Mouse (Mus musculus) thymus, adult 2 months (tissue): ENCODE results near the gene Gpr137. TPM values are rescaled to one million over a fixed set of nuclear protein-coding genes. Genes with fewer than 3 reads are reported as not detected.

Source experiments
- DNase-seq: peaks from one replicate; pipeline ENCODE4 v3.0.0; 2021
- H3K27ac ChIP-seq: fragments of 200-500 bp; 2 replicates; pipeline ENCODE4 v1.5.1; 2012; ENCODE audit warnings: low read length, control low read depth; ENCODE audit not compliant: control insufficient read depth, insufficient read depth
- H3K27me3 ChIP-seq: fragments of 200-500 bp; 2 replicates; pipeline ENCODE4 v1.6.1; 2012; ENCODE audit warnings: mild to moderate bottlenecking, low read length, moderate library complexity, mixed read lengths; ENCODE audit not compliant: control insufficient read depth, insufficient read depth
- H3K36me3 ChIP-seq: fragments of 200-500 bp; 2 replicates; pipeline ENCODE4 v1.6.1; 2012; ENCODE audit warnings: mild to moderate bottlenecking, low read length, moderate library complexity; ENCODE audit not compliant: control insufficient read depth, insufficient read depth
- H3K4me1 ChIP-seq: fragments of 200-500 bp; replicated peaks from 2 replicates; pipeline ENCODE4 v1.6.1; 2012; ENCODE audit warnings: low read length; ENCODE audit not compliant: control insufficient read depth, insufficient read depth
- H3K4me3 ChIP-seq: fragments of 200-500 bp; 2 replicates; pipeline ENCODE4 v1.5.1; 2012; ENCODE audit warnings: mild to moderate bottlenecking, low read length, control low read depth, moderate library complexity; ENCODE audit not compliant: control insufficient read depth, insufficient read depth
- CTCF ChIP-seq: fragments of 200-500 bp; IDR thresholded peaks from 2 replicates; pipeline ENCODE4 v1.5.1; 2012; ENCODE audit warnings: mild to moderate bottlenecking, control low read depth, low read length, moderate library complexity, borderline replicate concordance; ENCODE audit not compliant: control insufficient read depth, poor library complexity, insufficient read depth; ENCODE audit errors: extremely low read depth
- POLR2A ChIP-seq: fragments of 200-500 bp; IDR thresholded peaks from 2 replicates; pipeline ENCODE4 v1.6.1; 2012; ENCODE audit warnings: mild to moderate bottlenecking, low read length, control low read depth, moderate library complexity; ENCODE audit not compliant: control insufficient read depth, poor library complexity, insufficient read depth; ENCODE audit errors: extremely low read depth
- WGBS: fragments of 180-500 bp; shearing (Covaris S2); methylation state at CpG from one replicate; pipeline ENCODE4 v1.1.7; 2018; 5-methylcytosine and 5-hydroxymethylcytosine counted together
- polyA plus RNA-seq: library from polyadenylated mRNA; depleted of rRNA; stranded (reverse); fragments of >200 nt; gene quantifications from 2 replicates; pipeline ENCODE4 v1.2.3, GENCODE M21; 2012

The Gpr137 gene
- polyA plus RNA-seq, 1 experiment = 86.6 TPM

DNA sequence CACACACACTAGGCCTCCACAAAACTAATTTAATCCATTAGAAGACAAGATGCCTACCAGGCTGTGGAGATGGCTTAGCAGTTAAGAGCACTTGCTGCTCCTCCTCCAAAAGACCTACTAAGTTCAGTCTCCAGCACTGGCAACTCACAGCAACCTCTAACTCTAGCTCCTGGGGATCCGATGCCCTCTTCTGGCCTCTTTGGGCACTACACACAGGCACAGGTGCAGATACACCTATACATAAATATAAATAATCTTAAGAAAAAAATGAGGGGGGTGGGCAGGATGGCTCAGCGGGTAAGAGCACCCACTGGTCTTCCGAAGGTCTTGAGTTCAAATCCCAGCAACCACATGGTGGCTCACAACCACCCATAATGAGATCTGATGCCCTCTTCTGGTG, 6.0 kb downstream of the Gpr137 start:
- Histone ChIP-seq H3K27ac (no peak overlapping the region), H3K4me3 (no peak overlapping the region), H3K36me3 (no peaks in the 10 kb centered on the region), H3K4me1 (peaks cover 13% of the 10 kb centered on the region), H3K27me3 (peaks cover 17% of the 10 kb centered on the region; the same call in 1 of the 2 replicates)
- no peak for TF ChIP-seq POLR2A
- no peak for TF ChIP-seq CTCF
- DNase-seq = no peak
- WGBS = 52% methylated on average over 3 of the region's 3 CpGs

DNA sequence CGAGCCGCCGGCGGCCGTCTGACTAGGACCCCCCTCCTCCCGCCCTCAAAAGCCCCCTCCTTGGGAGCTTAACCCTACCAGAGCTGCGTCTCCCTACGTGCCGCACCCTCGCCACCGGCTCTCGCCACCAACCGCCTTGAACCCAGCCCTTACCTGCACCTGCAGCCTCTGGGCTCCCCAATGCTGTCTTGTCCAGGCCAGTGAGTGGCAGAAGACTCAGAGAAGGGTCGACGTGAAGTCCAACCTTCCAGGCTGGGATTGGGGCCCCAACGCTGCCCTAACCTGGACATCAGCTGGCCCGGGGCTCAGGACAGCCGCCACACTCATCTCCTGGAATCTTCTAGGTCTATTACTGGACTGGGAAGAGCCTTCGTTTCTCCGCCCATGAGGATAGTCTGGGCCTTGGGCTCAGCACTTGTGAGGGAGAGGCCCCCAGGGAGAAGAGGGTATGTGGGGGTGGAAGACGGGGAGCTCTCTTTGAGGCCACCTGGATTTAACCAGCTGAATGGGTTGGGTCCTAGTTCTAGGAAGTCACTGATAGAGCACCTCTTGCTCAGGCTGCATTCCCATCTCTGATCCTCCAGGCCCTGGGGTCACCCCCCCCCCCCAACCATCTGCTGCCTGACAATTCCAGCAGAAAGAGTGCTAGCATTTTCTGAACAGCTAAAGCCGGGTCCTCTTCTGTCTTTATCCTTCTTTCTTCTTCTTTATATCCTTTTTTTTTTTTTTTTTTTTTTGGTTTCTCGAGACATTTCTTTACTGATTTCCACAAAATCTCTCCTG, 7.9 kb downstream of the Gpr137 start, which contains the start of gene Kcnk4:
Gene Kcnk4, minus strand, starts transcription at position 321 of the 783 bp plus-strand sequence.
- Histone ChIP-seq H3K4me1 (peaks cover 7% of the 10 kb centered on the region), H3K27ac (no peak within 1 kb of the TSS), H3K27me3 (peaks cover 17% of the 10 kb centered on the region; the same call in 1 of the 2 replicates), H3K36me3 (no peaks in the 10 kb centered on the region), H3K4me3 (no peak within 1 kb of the TSS)
- no peak for DNase-seq
- WGBS = 23% methylated on average over 23 of the region's 23 CpGs
- no peak for TF ChIP-seq CTCF
- TF ChIP-seq POLR2A = no peak

DNA sequence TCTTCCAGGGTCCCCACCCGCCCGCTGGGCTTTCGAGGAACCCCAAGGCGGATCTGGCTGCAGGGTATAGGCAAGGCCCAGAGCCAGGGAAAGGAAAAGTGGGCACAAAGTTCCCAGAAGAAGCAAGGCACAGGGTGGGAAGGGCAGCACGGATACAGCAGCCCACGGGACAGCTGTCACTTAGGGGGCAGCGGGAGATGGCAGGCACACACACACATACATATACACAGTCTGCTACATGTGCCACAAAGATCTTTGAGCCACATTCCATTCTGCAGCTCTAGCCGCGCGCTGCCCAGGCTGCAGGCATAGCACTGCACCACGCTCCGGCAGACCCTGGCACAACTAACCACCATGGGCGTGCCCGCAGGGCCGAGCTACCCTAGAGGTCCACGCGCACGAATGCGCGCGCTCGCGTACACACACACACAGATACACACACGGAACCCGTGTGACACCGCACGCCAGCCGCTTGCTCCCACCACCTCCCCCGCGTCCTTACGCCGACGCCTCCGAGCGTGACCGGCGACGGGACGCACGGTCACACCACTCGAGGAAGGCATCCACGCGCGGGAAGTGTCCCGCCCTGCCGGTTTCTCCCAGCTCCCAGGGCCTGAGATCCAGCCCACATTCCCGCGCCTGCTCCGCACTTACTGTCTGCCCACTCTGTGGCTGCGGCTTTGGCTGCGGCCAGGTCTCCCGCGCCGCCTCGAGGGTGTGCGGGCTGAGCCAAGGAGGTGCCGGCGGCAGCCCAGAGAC, 8.7 kb downstream of the Gpr137 start:
- DNase-seq = no peak
- no peak overlapping the region for H3K27ac ChIP-seq
- peaks cover 7% of the 10 kb centered on the region for H3K4me1 ChIP-seq
- H3K36me3 ChIP-seq = no peaks in the 10 kb centered on the region
- 7% methylated on average over 58 of the region's 58 CpGs for WGBS
- TF ChIP-seq POLR2A (no peak), CTCF (no peak)
- peaks cover 17% of the 10 kb centered on the region; the same call in 1 of the 2 replicates for H3K27me3 ChIP-seq
- no peak overlapping the region for H3K4me3 ChIP-seq

DNA sequence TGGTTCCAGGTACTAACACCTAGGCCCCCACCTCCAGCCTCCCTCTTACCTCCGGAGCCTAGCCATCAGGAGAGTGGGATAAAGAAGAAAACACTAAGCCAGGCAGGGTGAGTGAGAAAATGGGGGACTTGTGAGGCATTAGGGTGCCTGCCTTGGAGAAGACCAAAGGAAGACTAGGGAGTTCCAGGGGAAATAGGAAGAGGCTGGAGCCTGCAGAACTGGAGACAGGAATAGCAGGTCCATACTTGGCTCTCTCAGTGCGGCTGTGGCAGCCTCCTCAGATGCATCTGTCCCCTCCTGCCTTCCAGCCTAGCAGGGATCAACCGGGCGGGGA, 9.2 kb downstream of the Gpr137 start:
- no peaks in the 10 kb centered on the region for H3K36me3 ChIP-seq
- DNase-seq = no peak
- TF ChIP-seq POLR2A = no peak
- TF ChIP-seq CTCF = no peak
- peaks cover 7% of the 10 kb centered on the region for H3K4me1 ChIP-seq
- H3K4me3 ChIP-seq = no peak overlapping the region
- H3K27ac ChIP-seq = no peak overlapping the region
- H3K27me3 ChIP-seq = peaks cover 19% of the 10 kb centered on the region; the same call in 1 of the 2 replicates
- WGBS = 57% methylated on average over 4 of the region's 4 CpGs

DNA sequence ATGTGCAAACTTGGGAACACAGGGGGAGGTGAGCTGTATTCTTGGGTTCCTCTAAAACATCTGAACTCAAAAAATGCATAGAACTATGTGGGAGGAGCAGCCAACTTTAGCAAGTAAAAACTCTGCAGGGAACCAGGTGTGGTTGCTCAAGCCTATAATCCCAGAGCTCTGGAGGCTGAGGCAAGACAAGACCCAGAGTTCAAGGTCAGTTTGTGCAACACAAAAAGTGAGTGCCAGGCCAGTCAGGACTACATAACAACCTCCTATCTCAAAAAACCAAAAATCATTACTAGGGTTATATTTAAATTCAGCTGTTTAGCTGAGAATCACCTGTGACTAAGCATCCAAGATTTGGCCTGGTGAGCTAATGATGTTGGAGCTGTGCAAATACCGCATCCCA, 10.3 kb downstream of the Gpr137 start:
- 69% methylated on average over 1 of the region's 1 CpGs for WGBS
- Histone ChIP-seq H3K4me1 (peaks cover 7% of the 10 kb centered on the region), H3K4me3 (no peak overlapping the region), H3K36me3 (no peaks in the 10 kb centered on the region), H3K27me3 (peaks cover 21% of the 10 kb centered on the region; the same call in 1 of the 2 replicates), H3K27ac (no peak overlapping the region)
- TF ChIP-seq CTCF (no peak), POLR2A (no peak)
- DNase-seq = no peak

DNA sequence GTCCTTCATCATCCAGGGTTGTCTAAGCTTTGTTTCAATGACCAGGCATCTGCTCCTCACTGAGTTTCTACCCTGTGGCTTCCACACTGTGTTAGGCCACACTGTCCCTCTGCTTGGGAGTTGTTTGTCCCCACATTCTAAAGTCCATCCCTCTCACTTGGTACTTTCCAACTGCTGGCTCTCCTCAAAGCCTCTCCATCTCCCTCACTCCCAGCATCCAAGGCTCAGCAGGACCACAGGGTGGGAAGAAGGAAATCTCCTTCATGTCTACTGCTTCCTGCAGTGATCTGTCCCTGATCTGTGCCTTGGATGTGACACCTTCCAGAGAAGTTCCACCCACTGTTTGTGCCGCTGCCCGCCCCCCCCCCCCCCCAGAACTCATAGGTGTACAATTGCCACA, 11.3 kb downstream of the Gpr137 start:
- Histone ChIP-seq H3K36me3 (no peaks in the 10 kb centered on the region), H3K27ac (no peak overlapping the region), H3K4me3 (no peak overlapping the region), H3K4me1 (peaks cover 7% of the 10 kb centered on the region), H3K27me3 (peaks cover 23% of the 10 kb centered on the region; the same call in 1 of the 2 replicates)
- 23% methylated on average over 2 of the region's 2 CpGs for WGBS
- TF ChIP-seq CTCF = no peak
- no peak for TF ChIP-seq POLR2A
- DNase-seq = no peak
